Mouse (Mus musculus) embryonic fibroblast, embryonic 13.5 days (primary cell): ENCODE data around the gene Ttll1. TPM values are rescaled to one million over a fixed set of nuclear protein-coding genes. Genes with fewer than 3 reads are reported as not detected.
A peak's percentile ranks its signal among the peaks of the same experiment; 100 is the strongest.
"Not testable (repeated sequence)": the region's sequence is repeated elsewhere in the genome, so short reads cannot be mapped to it uniquely, and the experiment has no call there.

ENCODE experiments used
- H3K27ac ChIP-seq: 2 replicates; pipeline ENCODE4 v1.5.1; 2012; ENCODE audit warnings: low read length, control low read depth, inconsistent platforms; ENCODE audit not compliant: insufficient read depth
- H3K4me1 ChIP-seq: 2 replicates; pipeline ENCODE4 v1.6.1; 2011; ENCODE audit warnings: low read length; ENCODE audit not compliant: control insufficient read depth, insufficient read depth
- H3K4me3 ChIP-seq: 2 replicates; pipeline ENCODE4 v1.5.1; 2011; ENCODE audit warnings: mild to moderate bottlenecking, control low read depth, low read length; ENCODE audit not compliant: insufficient read depth
- CTCF ChIP-seq: IDR thresholded peaks from 2 replicates; pipeline ENCODE4 v1.5.1; 2011; ENCODE audit warnings: mild to moderate bottlenecking, control low read depth, low read length, moderate library complexity, borderline replicate concordance; ENCODE audit not compliant: insufficient read depth
- POLR2A ChIP-seq: IDR thresholded peaks from 2 replicates; pipeline ENCODE4 v1.6.1; 2011; ENCODE audit warnings: low read depth, mild to moderate bottlenecking, control low read depth, low read length, moderate library complexity
- polyA plus RNA-seq: library from polyadenylated mRNA; stranded (reverse); fragments of >200 nt; gene quantifications from 2 replicates; pipeline ENCODE4 v1.2.4, GENCODE M21; 2011; ENCODE audit warnings: low read depth; ENCODE audit not compliant: missing spikeins, insufficient read length

The Ttll1 gene
- polyA plus RNA-seq, 1 experiment = 12.3 TPM

DNA sequence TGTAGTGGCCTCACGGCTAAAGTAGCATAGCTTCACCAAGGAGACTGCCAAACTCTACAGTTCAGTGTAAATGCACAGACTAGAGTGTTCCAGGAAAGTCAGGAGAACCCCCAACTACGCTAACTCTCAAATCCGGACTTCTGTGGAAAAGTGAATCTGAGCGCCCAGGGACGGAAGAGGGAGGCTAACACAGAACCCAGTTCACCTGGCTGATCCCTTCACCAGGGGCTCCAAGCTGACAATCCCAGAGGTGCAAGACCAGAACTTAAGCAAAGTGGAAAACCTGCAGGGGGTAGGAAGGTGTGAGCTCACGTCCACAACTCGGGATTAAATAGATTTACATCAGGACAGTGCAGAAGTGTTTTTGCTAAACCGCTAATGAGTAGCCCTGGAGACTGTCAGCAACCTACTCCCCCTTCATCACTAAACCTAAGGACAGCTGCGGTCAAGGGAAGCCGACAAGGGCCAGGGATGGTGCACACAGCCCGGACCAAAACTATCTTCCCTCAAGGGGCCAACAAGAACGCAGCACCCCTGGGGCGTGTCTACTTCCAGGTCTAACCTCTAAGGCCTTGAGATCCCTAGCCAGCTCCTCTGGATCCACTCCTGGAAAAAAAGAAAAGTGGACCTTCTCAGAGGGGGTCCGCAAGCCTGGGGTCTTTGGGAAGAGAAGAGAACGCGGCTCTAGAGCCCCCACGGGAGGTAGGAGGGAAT is 47.2 kb downstream of the Ttll1 start:
- no peak for TF ChIP-seq POLR2A
- no peak for TF ChIP-seq CTCF

GRCm38 (mm10) chr15:83462349-83462748 is 48.3 kb downstream of the Ttll1 start:
- not testable (repeated sequence) for H3K4me1 ChIP-seq, H3K27ac ChIP-seq
- 0 out of 2 replicates have a peak overlapping the region, but pooled peaks have one; percentile 95 for H3K4me3 ChIP-seq

More for the DNA sequence above, 47.2 kb downstream of the Ttll1 start:
- Histone ChIP-seq H3K4me1 (no peaks in the 10 kb centered on the region; the same call in 1 of the 2 replicates), H3K4me3 (peak overlapping the region; percentile 95), H3K27ac (peak overlapping the region; percentile 44; the same call in 1 of the 2 replicates)

- no peak overlapping the region for H3K27ac ChIP-seq
- H3K4me3 ChIP-seq = no peak overlapping the region
- TF ChIP-seq POLR2A (no peak), CTCF (no peak)
- no peaks in the 10 kb centered on the region; the same call in 1 of the 2 replicates for H3K4me1 ChIP-seq
Observed at GRCm38 (mm10) chr15:83460891-83461290, 49.8 kb downstream of the Ttll1 start.

GRCm38 (mm10) chr15:83457541-83457940 is 53.2 kb downstream of the Ttll1 start:
- H3K4me3 ChIP-seq = no peak overlapping the region
- no peak overlapping the region for H3K27ac ChIP-seq
- no peak for TF ChIP-seq CTCF
- no peak for TF ChIP-seq POLR2A
- H3K4me1 ChIP-seq = peaks cover 4% of the 10 kb centered on the region; the same call in 1 of the 2 replicates

DNA sequence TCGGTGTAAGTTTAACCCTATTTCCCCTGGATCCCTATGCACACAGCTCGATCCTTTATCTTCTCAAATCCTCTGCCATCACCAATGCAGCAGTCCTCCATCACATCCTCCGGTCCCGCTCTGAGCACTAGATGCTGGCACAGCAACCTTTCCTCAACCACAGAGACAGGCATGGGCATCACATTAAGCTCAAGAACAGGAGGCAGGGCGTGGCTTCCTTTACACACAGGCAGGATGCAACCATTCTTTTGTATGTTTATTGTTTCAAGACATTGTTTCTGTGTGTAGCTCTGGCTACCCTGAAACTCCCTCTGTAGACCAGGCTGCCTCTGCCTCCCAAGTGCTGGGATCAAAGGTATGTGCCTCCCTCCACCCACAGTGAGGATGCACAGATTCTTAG is 55.1 kb downstream of the Ttll1 start:
- Histone ChIP-seq H3K27ac (no peak overlapping the region), H3K4me3 (no peak overlapping the region), H3K4me1 (peaks cover 17% of the 10 kb centered on the region)
- TF ChIP-seq POLR2A (no peak), CTCF (no peak)

GRCm38 (mm10) chr15:83455034-83455433 is 55.7 kb downstream of the Ttll1 start:
- Histone ChIP-seq H3K27ac (no peak overlapping the region), H3K4me1 (peaks cover 17% of the 10 kb centered on the region), H3K4me3 (no peak overlapping the region)
- TF ChIP-seq POLR2A (no peak), CTCF (no peak)

DNA sequence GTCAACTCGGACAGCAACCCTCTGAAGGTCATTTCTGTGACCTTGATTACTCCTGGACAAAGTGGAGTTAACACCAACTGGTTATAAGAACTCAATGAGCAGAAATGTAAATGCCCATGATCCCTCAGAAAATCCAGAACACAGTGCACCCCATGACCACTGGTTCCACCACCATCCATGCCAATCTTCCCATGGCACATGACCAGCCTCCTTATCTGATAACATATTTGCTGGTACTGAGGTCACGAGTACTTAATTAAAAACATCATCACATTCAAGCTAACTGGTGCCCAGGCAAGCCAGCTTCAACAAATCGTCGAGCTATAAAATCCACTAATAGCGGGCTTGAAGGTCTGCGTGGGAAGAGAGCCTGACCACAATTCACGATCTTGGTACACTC is 56.3 kb downstream of the Ttll1 start:
- TF ChIP-seq POLR2A (no peak), CTCF (no peak)
- peaks cover 20% of the 10 kb centered on the region for H3K4me1 ChIP-seq
- H3K27ac ChIP-seq = no peak overlapping the region
- no peak overlapping the region for H3K4me3 ChIP-seq

DNA sequence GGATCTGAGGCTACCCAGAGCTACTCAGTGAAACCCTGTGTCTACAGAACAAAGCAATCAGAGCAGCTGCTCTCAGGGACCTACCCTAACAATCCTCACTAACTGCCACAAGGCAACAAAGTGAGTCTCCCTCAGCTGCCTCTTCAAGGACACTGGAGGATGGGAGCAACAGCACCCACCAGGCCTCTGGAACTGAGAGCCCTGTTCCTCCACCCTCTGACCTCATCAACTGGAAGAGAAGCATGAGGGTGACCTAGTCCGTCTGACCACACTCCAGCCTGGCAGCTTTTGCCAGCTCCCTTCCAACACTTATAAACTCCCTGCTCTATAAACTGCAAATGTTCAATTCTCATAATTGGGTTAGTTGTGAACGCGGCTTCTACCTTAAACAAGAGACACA is 56.8 kb downstream of the Ttll1 start:
- Histone ChIP-seq H3K27ac (no peak overlapping the region), H3K4me3 (no peak overlapping the region), H3K4me1 (peaks cover 20% of the 10 kb centered on the region)
- TF ChIP-seq CTCF = no peak
- TF ChIP-seq POLR2A = no peak

DNA sequence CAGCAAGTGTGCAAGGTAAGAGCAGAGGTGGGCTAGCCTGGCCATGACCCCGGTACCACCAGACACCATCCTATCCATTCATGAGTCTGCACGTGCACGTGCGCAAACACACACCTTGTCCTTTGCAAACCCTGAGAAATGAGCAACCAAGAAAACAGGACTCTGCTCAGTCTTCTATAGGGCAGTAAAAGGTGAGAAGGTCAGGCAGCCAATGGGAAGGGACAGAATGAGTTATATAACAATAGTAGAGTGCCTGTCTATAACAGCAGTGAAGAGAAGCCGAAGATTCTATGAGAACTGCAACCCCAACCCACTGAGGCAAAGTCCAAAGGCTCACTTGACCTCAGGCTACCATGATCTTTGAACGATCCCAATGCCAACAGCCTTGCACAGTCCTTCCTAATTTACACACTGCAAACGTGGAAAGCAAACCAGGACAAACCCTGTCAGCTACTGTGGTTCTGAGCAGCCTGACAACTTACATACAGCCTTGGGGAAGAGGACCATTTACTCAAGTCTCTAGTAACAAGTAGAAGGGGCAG is 58.4 kb downstream of the Ttll1 start:
- Histone ChIP-seq H3K27ac (peak overlapping the region; percentile 39), H3K4me3 (no peak overlapping the region), H3K4me1 (peaks cover 32% of the 10 kb centered on the region)
- TF ChIP-seq CTCF (no peak), POLR2A (no peak)

DNA sequence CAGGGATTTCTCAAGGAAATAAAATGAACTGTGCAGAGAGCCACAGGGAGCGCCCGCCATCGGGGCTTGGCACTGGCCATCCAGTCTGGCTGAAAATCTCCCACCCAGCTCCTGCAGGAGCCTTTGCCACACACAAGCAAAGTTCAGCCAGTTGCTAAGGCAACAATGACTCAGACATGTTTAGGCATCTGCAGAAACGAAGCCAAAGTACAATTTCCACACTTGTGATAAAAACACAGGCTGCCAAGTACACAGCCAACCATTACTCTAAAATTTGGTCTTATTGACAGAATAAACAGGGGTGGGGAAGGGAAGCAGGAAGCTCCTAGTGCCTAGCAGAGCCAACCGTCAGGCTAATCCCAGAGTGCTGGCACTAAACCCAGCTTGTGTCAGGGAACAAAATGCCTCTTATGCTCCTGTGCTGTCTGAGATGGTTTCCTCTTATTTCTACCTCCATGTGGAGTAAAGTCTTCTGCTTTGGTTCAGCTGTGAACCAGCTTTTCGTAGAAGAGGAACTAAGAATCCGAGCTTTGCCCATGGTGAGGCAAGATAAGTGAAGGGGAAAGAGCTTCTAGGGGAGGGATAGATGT is 59.0 kb downstream of the Ttll1 start:
- Histone ChIP-seq H3K4me3 (no peak overlapping the region), H3K4me1 (peaks cover 32% of the 10 kb centered on the region), H3K27ac (peak overlapping the region; percentile 39)
- TF ChIP-seq POLR2A = no peak
- TF ChIP-seq CTCF = no peak
